Mouse (Mus musculus) kidney, adult 8-10 months (tissue): ENCODE measurements at regions not wholly inside any gene's neighbourhood (a gene's known extent, or its start where the extent isn't known, plus 50 kb on each side); places are given as distances from the start of the nearest gene placed in this dataset.
A peak's percentile ranks its signal among the peaks of the same experiment; 100 is the strongest.

ENCODE experiments used
- DNase-seq, 2 experiments: peaks; one replicate each; pipeline ENCODE4 v3.0.0; 2022

GRCm38 (mm10) chr14:112895561-112895960 lies 418.8 kb upstream of the Tpm3-rs7 start:
- peak in 1 of 2 experiments; percentile 2 for DNase-seq

GRCm38 (mm10) chr14:112901171-112901570 lies 413.2 kb upstream of the Tpm3-rs7 start:
- no peak for DNase-seq

GRCm38 (mm10) chr14:112917148-112917547 lies 397.3 kb upstream of the Tpm3-rs7 start:
- DNase-seq = no peak
